Mouse (Mus musculus): ENCODE results near the gene Rnf123. TPM values are rescaled to one million over a fixed set of nuclear protein-coding genes. Genes with fewer than 3 reads are reported as not detected.

Gene Rnf123
- polyA plus RNA-seq, 1 experiment from 2014 or later, result 37.2 TPM

- WGBS, result 90% methylated on average over 4 of the region's 4 CpGs
- no peaks in the 10 kb centered on the region for H3K27me3 ChIP-seq (ENCODE audit: control insufficient read depth, insufficient read depth, low read length)
- ATAC-seq (ENCODE audit: insufficient number of reproducible peaks, insufficient read depth, low FRiP score, low read depth), result no peak
- no peak overlapping the region for H3K4me3 ChIP-seq (ENCODE audit: control insufficient read depth in 1 of 2, insufficient read depth in 1 of 2, low read depth in 1 of 2, low read length in 2 of 2)
- no peak overlapping the region for H3K4me2 ChIP-seq (ENCODE audit: low read length)
- H3K9me3 ChIP-seq (ENCODE audit: control insufficient read depth, low read length), result no peaks in the 10 kb centered on the region
- peaks cover 9 to 16% of the 10 kb centered on the region in 2 experiments for H3K4me1 ChIP-seq (ENCODE audit: control insufficient read depth in 2 of 2, insufficient read depth in 2 of 2, low read length in 2 of 2)
- no peak overlapping the region for H3K9ac ChIP-seq (ENCODE audit: low read length)
- peaks cover 69% of the 10 kb centered on the region for H3K36me3 ChIP-seq (ENCODE audit: control insufficient read depth, insufficient read depth, low read length)
- no peak overlapping the region for H3K27ac ChIP-seq (replicated peaks in 1 of 2; ENCODE audit: control insufficient read depth in 1 of 2, insufficient read depth in 1 of 2, low read depth in 2 of 2, low read length in 2 of 2)
Observed at GRCm38 (mm10) chr9:108046582-108046981, 36.6 kb downstream of the Rnf123 start.

- peaks cover 7 to 14% of the 10 kb centered on the region in 2 experiments for H3K4me1 ChIP-seq (ENCODE audit: control insufficient read depth in 2 of 2, insufficient read depth in 2 of 2, low read length in 2 of 2)
- ATAC-seq (ENCODE audit: insufficient number of reproducible peaks, insufficient read depth, low FRiP score, low read depth), result no peak
- no peak overlapping the region for H3K4me3 ChIP-seq (ENCODE audit: control insufficient read depth in 1 of 2, insufficient read depth in 1 of 2, low read depth in 1 of 2, low read length in 2 of 2)
- H3K4me2 ChIP-seq (ENCODE audit: low read length), result no peak overlapping the region
- no peak overlapping the region for H3K9ac ChIP-seq (ENCODE audit: low read length)
- H3K27me3 ChIP-seq (ENCODE audit: control insufficient read depth, insufficient read depth, low read length), result no peaks in the 10 kb centered on the region
- 97% methylated on average over 8 of the region's 8 CpGs for whole genome bisulfite sequencing
- H3K36me3 ChIP-seq (ENCODE audit: control insufficient read depth, insufficient read depth, low read length), result peaks cover 67% of the 10 kb centered on the region
- H3K27ac ChIP-seq (replicated peaks in 1 of 2; ENCODE audit: control insufficient read depth in 1 of 2, insufficient read depth in 1 of 2, low read depth in 2 of 2, low read length in 2 of 2), result no peak overlapping the region
- no peaks in the 10 kb centered on the region for H3K9me3 ChIP-seq (ENCODE audit: control insufficient read depth, low read length)
Observed at GRCm38 (mm10) chr9:108044751-108045492, 38.2 kb downstream of the Rnf123 start.

GRCm38 (mm10) chr9:108035331-108036156 is 47.6 kb downstream of the Rnf123 start:
- H3K4me3 ChIP-seq (ENCODE audit: control insufficient read depth in 1 of 2, insufficient read depth in 1 of 2, low read depth in 1 of 2, low read length in 2 of 2), result no peak overlapping the region
- 98% methylated on average over 2 of the region's 2 CpGs for WGBS
- H3K9ac ChIP-seq (ENCODE audit: low read length), result no peak overlapping the region
- no peak overlapping the region for H3K4me2 ChIP-seq (ENCODE audit: low read length)
- H3K36me3 ChIP-seq (ENCODE audit: control insufficient read depth, insufficient read depth, low read length), result peaks cover 73% of the 10 kb centered on the region
- H3K27me3 ChIP-seq (ENCODE audit: control insufficient read depth, insufficient read depth, low read length), result no peaks in the 10 kb centered on the region
- H3K4me1 ChIP-seq (ENCODE audit: control insufficient read depth in 2 of 2, insufficient read depth in 2 of 2, low read length in 2 of 2), result no peaks in the 10 kb centered on the region
- H3K27ac ChIP-seq (replicated peaks in 1 of 2; ENCODE audit: control insufficient read depth in 1 of 2, insufficient read depth in 1 of 2, low read depth in 2 of 2, low read length in 2 of 2), result no peak overlapping the region
- H3K9me3 ChIP-seq (ENCODE audit: control insufficient read depth, low read length), result no peaks in the 10 kb centered on the region
- ATAC-seq (ENCODE audit: insufficient number of reproducible peaks, insufficient read depth, low FRiP score, low read depth), result no peak

GRCm38 (mm10) chr9:108032126-108032525 is 51.0 kb downstream of the Rnf123 start:
- no peak overlapping the region for H3K27ac ChIP-seq (replicated peaks in 1 of 2; ENCODE audit: control insufficient read depth in 1 of 2, insufficient read depth in 1 of 2, low read depth in 2 of 2, low read length in 2 of 2)
- ATAC-seq (ENCODE audit: insufficient number of reproducible peaks, insufficient read depth, low FRiP score, low read depth), result no peak
- H3K36me3 ChIP-seq (ENCODE audit: control insufficient read depth, insufficient read depth, low read length), result peaks cover 69% of the 10 kb centered on the region
- H3K27me3 ChIP-seq (ENCODE audit: control insufficient read depth, insufficient read depth, low read length), result no peaks in the 10 kb centered on the region
- WGBS, result 83% methylated on average over 5 of the region's 5 CpGs
- no peak overlapping the region for H3K4me3 ChIP-seq (ENCODE audit: control insufficient read depth in 1 of 2, insufficient read depth in 1 of 2, low read depth in 1 of 2, low read length in 2 of 2)
- H3K9ac ChIP-seq (ENCODE audit: low read length), result no peak overlapping the region
- H3K9me3 ChIP-seq (ENCODE audit: control insufficient read depth, low read length), result no peaks in the 10 kb centered on the region
- no peak overlapping the region for H3K4me2 ChIP-seq (ENCODE audit: low read length)
- H3K4me1 ChIP-seq (ENCODE audit: control insufficient read depth in 2 of 2, insufficient read depth in 2 of 2, low read length in 2 of 2), result no peaks in the 10 kb centered on the region

GRCm38 (mm10) chr9:108027867-108028266 is 55.3 kb downstream of the Rnf123 start:
- Histone ChIP-seq H3K4me3 (ENCODE audit: control insufficient read depth in 1 of 2, insufficient read depth in 1 of 2, low read depth in 1 of 2, low read length in 2 of 2) (no peak overlapping the region), H3K4me1 (ENCODE audit: control insufficient read depth in 2 of 2, insufficient read depth in 2 of 2, low read length in 2 of 2) (no peaks in the 10 kb centered on the region), H3K36me3 (ENCODE audit: control insufficient read depth, insufficient read depth, low read length) (peaks cover 68% of the 10 kb centered on the region), H3K4me2 (ENCODE audit: low read length) (no peak overlapping the region), H3K27ac (replicated peaks in 1 of 2; ENCODE audit: control insufficient read depth in 1 of 2, insufficient read depth in 1 of 2, low read depth in 2 of 2, low read length in 2 of 2) (no peak overlapping the region), H3K9me3 (ENCODE audit: control insufficient read depth, low read length) (no peaks in the 10 kb centered on the region), H3K27me3 (ENCODE audit: control insufficient read depth, insufficient read depth, low read length) (no peaks in the 10 kb centered on the region), H3K9ac (ENCODE audit: low read length) (no peak overlapping the region)
- ATAC-seq (ENCODE audit: insufficient number of reproducible peaks, insufficient read depth, low FRiP score, low read depth), result no peak
- 96% methylated on average over 3 of the region's 3 CpGs for WGBS

GRCm38 (mm10) chr9:108026584-108026983 is 56.6 kb downstream of the Rnf123 start:
- peaks cover 57% of the 10 kb centered on the region for H3K36me3 ChIP-seq (ENCODE audit: control insufficient read depth, insufficient read depth, low read length)
- no peak overlapping the region for H3K4me3 ChIP-seq (ENCODE audit: control insufficient read depth in 1 of 2, insufficient read depth in 1 of 2, low read depth in 1 of 2, low read length in 2 of 2)
- no peak for ATAC-seq (ENCODE audit: insufficient number of reproducible peaks, insufficient read depth, low FRiP score, low read depth)
- no peaks in the 10 kb centered on the region for H3K9me3 ChIP-seq (ENCODE audit: control insufficient read depth, low read length)
- no peaks in the 10 kb centered on the region for H3K27me3 ChIP-seq (ENCODE audit: control insufficient read depth, insufficient read depth, low read length)
- WGBS, result 91% methylated on average over 3 of the region's 3 CpGs
- H3K4me1 ChIP-seq (ENCODE audit: control insufficient read depth in 2 of 2, insufficient read depth in 2 of 2, low read length in 2 of 2), result peaks cover 0 to 5% of the 10 kb centered on the region in 2 experiments; a peak in 1 of 4 replicates
- no peak overlapping the region for H3K4me2 ChIP-seq (ENCODE audit: low read length)
- no peak overlapping the region for H3K27ac ChIP-seq (replicated peaks in 1 of 2; ENCODE audit: control insufficient read depth in 1 of 2, insufficient read depth in 1 of 2, low read depth in 2 of 2, low read length in 2 of 2)
- no peak overlapping the region for H3K9ac ChIP-seq (ENCODE audit: low read length)

- Histone ChIP-seq H3K4me2 (ENCODE audit: low read length) (no peak overlapping the region), H3K9me3 (ENCODE audit: control insufficient read depth, low read length) (no peaks in the 10 kb centered on the region), H3K27ac (replicated peaks in 1 of 2; ENCODE audit: control insufficient read depth in 1 of 2, insufficient read depth in 1 of 2, low read depth in 2 of 2, low read length in 2 of 2) (no peak overlapping the region), H3K9ac (ENCODE audit: low read length) (no peak overlapping the region), H3K4me1 (ENCODE audit: control insufficient read depth in 2 of 2, insufficient read depth in 2 of 2, low read length in 2 of 2) (peaks cover 0 to 23% of the 10 kb centered on the region in 2 experiments; a peak in 2 of 4 replicates), H3K36me3 (ENCODE audit: control insufficient read depth, insufficient read depth, low read length) (peaks cover 43% of the 10 kb centered on the region), H3K4me3 (ENCODE audit: control insufficient read depth in 1 of 2, insufficient read depth in 1 of 2, low read depth in 1 of 2, low read length in 2 of 2) (no peak overlapping the region), H3K27me3 (ENCODE audit: control insufficient read depth, insufficient read depth, low read length) (no peaks in the 10 kb centered on the region)
- 85% methylated on average over 3 of the region's 3 CpGs for WGBS
- ATAC-seq (ENCODE audit: insufficient number of reproducible peaks, insufficient read depth, low FRiP score, low read depth), result no peak
Observed at GRCm38 (mm10) chr9:108023216-108023615, 59.9 kb downstream of the Rnf123 start.

All from heart, embryonic 14.5 days (tissue).